Mouse (Mus musculus) lung, postnatal 0 days (tissue): ENCODE measurements around the gene Soga1.

ENCODE experiments used
- CTCF ChIP-seq: IDR thresholded peaks from 2 replicates; pipeline ENCODE4 v1.5.1; 2016; ENCODE audit warnings: antibody characterized with exemption, mild to moderate bottlenecking
- EP300 ChIP-seq: IDR thresholded peaks from 2 replicates; pipeline ENCODE4 v1.6.1; 2016; ENCODE audit warnings: antibody characterized with exemption, mild to moderate bottlenecking, control low read depth

GRCm38 (mm10) chr2:157002321-157002720 is 76.7 kb downstream of the Soga1 start:
- TF ChIP-seq EP300 (no peak), CTCF (no peak)
